20 mouse cellular contexts compared by ENCODE assay signal in genomic region chr5:101285941-101286340, GRCm38 (mm10).
DNase-seq lines count a peak whose midpoint lies in the region; ATAC-seq lines count a peak whose summit lies in the region.
"Had no signal": no experiment of that assay in that cellular context is flagged by ENCODE, and none has a peak within 500 bp of the region (broad histone marks: within the 10 kb centered on the region; RNA-seq: fewer than 3 reads in every experiment).

No protein-coding gene starts in this region.

- WGBS in kidney, embryonic 16.5 days, result 41% methylated on average over 7 of the region's 7 CpGs

- peak; percentile 12 for DNase-seq in kidney, postnatal 14 days
- DNase-seq in lung, postnatal 10 days, result peak; percentile 8
- DNase-seq in lung, postnatal 4 days, result no peak
- DNase-seq in 3T3-L1 (ENCODE audit: low read depth, low spot score) (peak; percentile 68), NIH3T3 (ENCODE audit: low read depth) (peak; percentile 71)
- DNase-seq in adrenal gland, adult 8-10 months, result no peak
- DNase-seq: adrenal gland, postnatal 25 days; cerebellum, adult 2 months; gastrocnemius, adult 2 months; gastrocnemius, postnatal 25 days; heart, adult 18-20 months; heart, postnatal 10 days had no signal

- no peaks in the 10 kb centered on the region for H3K4me1 ChIP-seq in kidney, embryonic 16.5 days (ENCODE audit: insufficient read depth, low read length)
- H3K4me1 ChIP-seq: embryonic facial prominence, embryonic 15.5 days; forebrain, embryonic 10.5 days; heart, embryonic 10.5 days; hindbrain, embryonic 13.5 days had no signal

- H3K27me3 ChIP-seq in kidney, embryonic 16.5 days (ENCODE audit: insufficient read depth, low read length), result no peaks in the 10 kb centered on the region
- H3K27me3 ChIP-seq: embryonic facial prominence, embryonic 15.5 days had no signal

- no peak overlapping the region for H3K27ac ChIP-seq in kidney, embryonic 16.5 days (ENCODE audit: low read length)
- H3K27ac ChIP-seq: embryonic facial prominence, embryonic 15.5 days; forebrain, embryonic 10.5 days; gastrocnemius, adult 2 months; heart, embryonic 10.5 days; hindbrain, embryonic 13.5 days; hindbrain, postnatal 0 days had no signal

- no peaks in the 10 kb centered on the region for H3K9me3 ChIP-seq in kidney, embryonic 16.5 days (ENCODE audit: low read length)
- H3K9me3 ChIP-seq: embryonic facial prominence, embryonic 15.5 days; forebrain, embryonic 10.5 days; heart, embryonic 10.5 days; hindbrain, embryonic 13.5 days had no signal

- ATAC-seq in kidney, embryonic 16.5 days (ENCODE audit: low FRiP score, low TSS enrichment), result no peak
- ATAC-seq: forebrain, embryonic 14.5 days; hindbrain, postnatal 0 days had no signal

- no peaks in the 10 kb centered on the region for H3K36me3 ChIP-seq in kidney, embryonic 16.5 days (ENCODE audit: insufficient read depth, low read length)
- H3K36me3 ChIP-seq: embryonic facial prominence, embryonic 15.5 days; forebrain, embryonic 10.5 days; heart, embryonic 10.5 days; hindbrain, embryonic 13.5 days had no signal

- H3K4me2 ChIP-seq in kidney, embryonic 16.5 days (replicated peaks; ENCODE audit: low read depth, low read length), result no peak overlapping the region
- H3K4me2 ChIP-seq: embryonic facial prominence, embryonic 15.5 days; hindbrain, embryonic 13.5 days had no signal

- H3K9ac ChIP-seq in kidney, embryonic 16.5 days (replicated peaks; ENCODE audit: low read length), result no peak overlapping the region
- H3K9ac ChIP-seq: embryonic facial prominence, embryonic 15.5 days; hindbrain, embryonic 13.5 days had no signal

- H3K4me3 ChIP-seq in kidney, embryonic 16.5 days (ENCODE audit: low read length), result no peak overlapping the region
- H3K4me3 ChIP-seq: embryonic facial prominence, embryonic 15.5 days; erythroblast, embryonic 14.5 days; forebrain, embryonic 10.5 days; gastrocnemius, adult 2 months; heart, embryonic 10.5 days; hindbrain, embryonic 13.5 days had no signal

Comparison
In these comparisons a context has a peak if more than half of its experiments do, and no peak if none do; other contexts are left out.
1. DNase-seq: peak in kidney, postnatal 14 days (single experiment), lung, postnatal 10 days (single experiment), 3T3-L1 (single experiment) and NIH3T3 (single experiment); none in lung, postnatal 4 days (0 of 2) and adrenal gland, adult 8-10 months (single experiment).